Mouse (Mus musculus): ENCODE data around the gene Gpc6.

DNA sequence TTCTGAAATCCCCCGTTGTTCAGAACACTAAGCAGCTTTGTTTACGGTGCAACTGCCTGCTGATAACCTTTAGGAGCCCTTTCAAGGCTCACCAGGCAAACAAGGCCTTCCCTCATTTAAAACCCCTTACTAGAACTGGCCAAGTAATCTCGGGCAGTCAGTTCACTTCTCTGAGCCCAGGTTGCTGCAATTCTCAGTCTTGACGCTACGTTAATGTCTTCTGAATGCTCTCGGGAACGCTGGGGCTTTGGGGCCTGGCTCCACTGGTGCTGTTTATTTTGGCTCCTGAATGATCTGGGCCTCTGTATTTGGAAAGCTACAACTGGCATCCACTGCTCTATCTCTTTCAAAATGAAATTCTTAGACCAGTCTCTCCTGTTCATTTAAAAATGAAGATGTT is 985.2 kb downstream of the Gpc6 start:
- TF ChIP-seq ZNF384 (IDR thresholded peaks at IDR 0.05; ENCODE audit: low read depth, low read length) (no peak), POLR2A (IDR thresholded peaks at IDR 0.05; ENCODE audit: low read depth, low read length) (no peak), ZC3H11A (IDR thresholded peaks at IDR 0.05; ENCODE audit: low read depth, low read length) (no peak), CTCF (conservative IDR thresholded peaks at IDR 0.05 in 1 of 2, IDR thresholded peaks at IDR 0.05 in 1 of 2; ENCODE audit: low read depth in 2 of 2, low read length in 2 of 2) (no peak), USF1 (IDR thresholded peaks at IDR 0.05; ENCODE audit: low read depth, low read length) (no peak), ELF1 (IDR thresholded peaks at IDR 0.05; ENCODE audit: low read depth, low read length) (no peak), SMC3 (IDR thresholded peaks at IDR 0.05; ENCODE audit: low read depth, low read length) (no peak), POLR2AphosphoS2 (IDR thresholded peaks at IDR 0.05; ENCODE audit: low read depth, low read length) (no peak), ZKSCAN1 (IDR thresholded peaks at IDR 0.05; ENCODE audit: borderline replicate concordance, low read depth, low read length) (no peak), CHD2 (IDR thresholded peaks at IDR 0.05; ENCODE audit: low read length) (no peak), IRF4 (IDR thresholded peaks at IDR 0.05; ENCODE audit: low read depth, low read length) (no peak)

All from CH12.LX (cell line).